Mouse (Mus musculus): ENCODE measurements around the gene Arih2.

Arih2 gene

GRCm38 (mm10) chr9:108648611-108649560, at the start of gene Arih2:
Gene Arih2, minus strand, starts transcription at chr9:108649386.
- in situ Hi-C loops (cut with MboI, MseI), result no loop called here

- in situ Hi-C loops (cut with MboI, MseI), result no loop called here
Measured at GRCm38 (mm10) chr9:108694533-108694932, 45.3 kb upstream of the Arih2 start.

- in situ Hi-C loops (cut with MboI, MseI), result no loop called here
Measured at GRCm38 (mm10) chr9:108693946-108694345, 44.8 kb upstream of the Arih2 start.

GRCm38 (mm10) chr9:108692226-108693041, 43.2 kb upstream of the Arih2 start:
- in situ Hi-C loops (cut with MboI, MseI), result no loop called here

- in situ Hi-C loops (cut with MboI, MseI), result no loop called here
Measured at GRCm38 (mm10) chr9:108691846-108692225, 42.6 kb upstream of the Arih2 start.

GRCm38 (mm10) chr9:108691371-108691770, 42.2 kb upstream of the Arih2 start:
- in situ Hi-C loops (cut with MboI, MseI), result no loop called here

GRCm38 (mm10) chr9:108690914-108691313, 41.7 kb upstream of the Arih2 start:
- in situ Hi-C loops (cut with MboI, MseI), result no loop called here

GRCm38 (mm10) chr9:108689993-108690392, 40.8 kb upstream of the Arih2 start:
- in situ Hi-C loops (cut with MboI, MseI), result no loop called here

- in situ Hi-C loops (cut with MboI, MseI), result no loop called here
Measured at GRCm38 (mm10) chr9:108689106-108689505, 39.9 kb upstream of the Arih2 start, which contains the start of gene Prkar2a. Gene Prkar2a, plus strand, starts transcription at chr9:108689314.

GRCm38 (mm10) chr9:108688451-108688850, 39.3 kb upstream of the Arih2 start:
- in situ Hi-C loops (cut with MboI, MseI), result no loop called here

- in situ Hi-C loops (cut with MboI, MseI), result no loop called here
Measured at GRCm38 (mm10) chr9:108687686-108688085, 38.5 kb upstream of the Arih2 start.

- in situ Hi-C loops (cut with MboI, MseI), result no loop called here
Measured at GRCm38 (mm10) chr9:108687181-108687580, 38.0 kb upstream of the Arih2 start.

GRCm38 (mm10) chr9:108686475-108686887, 37.3 kb upstream of the Arih2 start:
- in situ Hi-C loops (cut with MboI, MseI), result no loop called here

- in situ Hi-C loops (cut with MboI, MseI), result no loop called here
Measured at GRCm38 (mm10) chr9:108680026-108680425, 30.8 kb upstream of the Arih2 start.

- in situ Hi-C loops (cut with MboI, MseI), result loop anchor here (5.0 kb wide), 1 partner anchor 491 kb away; no protein-coding TSS in a partner anchor
Measured at GRCm38 (mm10) chr9:108673151-108673550, 24.0 kb upstream of the Arih2 start.

GRCm38 (mm10) chr9:108669875-108670274, 20.7 kb upstream of the Arih2 start:
- in situ Hi-C loops (cut with MboI, MseI), result loop anchor here (5.0 kb wide), 1 partner anchor 488 kb away; no protein-coding TSS in a partner anchor

- in situ Hi-C loops (cut with MboI, MseI), result no loop called here
Measured at GRCm38 (mm10) chr9:108662660-108663059, 13.5 kb upstream of the Arih2 start.

- in situ Hi-C loops (cut with MboI, MseI), result no loop called here
Measured at GRCm38 (mm10) chr9:108661677-108662612, 12.8 kb upstream of the Arih2 start, which contains the start of gene Slc25a20. Gene Slc25a20, plus strand, starts transcription at chr9:108662088.

GRCm38 (mm10) chr9:108655865-108656264, 6.7 kb upstream of the Arih2 start:
- in situ Hi-C loops (cut with MboI, MseI), result loop anchor here (10.0 kb wide), 1 partner anchor 1989 kb away; no protein-coding TSS in a partner anchor

- in situ Hi-C loops (cut with MboI, MseI), result loop anchor here (10.0 kb wide), 1 partner anchor 1990 kb away; no protein-coding TSS in a partner anchor
Measured at GRCm38 (mm10) chr9:108654566-108655464, 5.6 kb upstream of the Arih2 start.

Data from regulatory T cell (primary cell).